Mouse (Mus musculus) B cell, adult 2 months (primary cell): ENCODE data around the gene BC048671.

Source experiments
- DNase-seq, 2 experiments: peaks; one replicate each; pipeline ENCODE4 v3.0.0; 2022

Gene BC048671

DNA sequence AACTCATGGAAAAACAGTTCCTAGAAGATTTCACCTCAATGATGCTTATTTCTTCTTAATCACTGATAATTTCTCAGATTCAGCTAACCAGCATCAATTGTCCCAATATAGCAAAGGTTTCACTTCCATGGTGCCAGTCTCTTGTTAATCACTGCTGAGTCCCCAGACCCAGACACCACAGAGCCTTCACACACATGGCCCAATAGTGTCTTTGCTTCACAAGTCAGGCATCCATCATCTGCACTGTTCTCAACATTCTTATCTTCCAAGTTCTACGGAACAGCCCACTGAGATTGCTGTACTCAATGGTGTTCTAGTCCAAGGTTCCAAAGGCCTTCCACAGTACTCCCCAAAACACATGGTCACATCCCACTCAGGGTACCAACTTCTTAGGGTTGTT is at the start of gene BC048671:
TSS of gene BC048671 (plus strand) at position 301 of the 400 bp plus-strand sequence.
- DNase-seq, result no peak

- no peak for DNase-seq
These were observed 12.8 kb upstream of the BC048671 start for GRCm38 (mm10) chr6:90288265-90288664.

- no peak for DNase-seq
These were observed 5.4 kb downstream of the BC048671 start for GRCm38 (mm10) chr6:90306315-90306975.

DNA sequence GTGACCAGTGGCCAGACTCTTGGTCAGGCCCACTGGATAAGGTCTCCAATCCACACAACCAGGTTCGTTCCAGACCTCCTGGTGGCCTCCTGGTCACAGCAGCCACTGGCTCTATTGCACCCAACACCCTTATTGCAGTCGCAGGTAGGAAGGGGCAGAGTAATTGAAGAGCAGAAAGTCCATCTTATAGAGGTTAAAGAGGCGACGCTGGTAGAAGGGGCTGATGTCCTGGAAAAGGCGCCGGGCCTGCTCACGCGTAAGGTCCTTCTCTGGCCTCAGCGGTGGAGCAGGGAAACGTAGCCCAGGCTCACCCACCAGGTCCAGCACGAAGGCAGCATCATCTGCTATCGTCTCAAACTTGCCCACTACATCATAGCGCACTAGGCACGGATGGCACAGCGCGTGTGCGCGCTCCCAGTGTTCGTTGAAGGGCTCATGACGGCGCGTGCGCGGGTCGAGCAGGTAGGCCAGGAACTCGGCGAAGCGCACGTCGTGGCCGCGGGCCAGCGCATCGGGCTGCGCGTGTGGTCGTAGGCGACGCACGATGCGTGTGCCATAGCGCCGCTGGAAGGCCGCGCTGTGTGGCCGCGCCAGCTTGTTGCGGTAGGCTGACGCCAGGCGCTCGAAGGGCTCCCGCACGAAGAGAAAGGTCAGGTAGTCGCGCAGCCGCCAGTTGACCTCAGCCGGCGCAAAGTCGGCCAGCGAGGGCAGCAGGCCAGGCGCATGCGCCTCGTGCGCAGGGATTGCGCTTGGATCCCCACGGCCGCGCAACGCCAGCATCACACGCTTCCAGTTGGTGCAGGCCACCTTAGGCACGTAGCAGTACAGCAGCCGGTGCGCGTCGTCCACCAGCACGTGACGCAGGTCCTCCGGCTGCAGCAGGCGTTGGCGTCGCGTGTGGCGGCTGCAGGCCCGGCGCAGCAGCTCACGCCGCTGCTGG is 8.1 kb downstream of the BC048671 start:
- no peak for DNase-seq

DNA sequence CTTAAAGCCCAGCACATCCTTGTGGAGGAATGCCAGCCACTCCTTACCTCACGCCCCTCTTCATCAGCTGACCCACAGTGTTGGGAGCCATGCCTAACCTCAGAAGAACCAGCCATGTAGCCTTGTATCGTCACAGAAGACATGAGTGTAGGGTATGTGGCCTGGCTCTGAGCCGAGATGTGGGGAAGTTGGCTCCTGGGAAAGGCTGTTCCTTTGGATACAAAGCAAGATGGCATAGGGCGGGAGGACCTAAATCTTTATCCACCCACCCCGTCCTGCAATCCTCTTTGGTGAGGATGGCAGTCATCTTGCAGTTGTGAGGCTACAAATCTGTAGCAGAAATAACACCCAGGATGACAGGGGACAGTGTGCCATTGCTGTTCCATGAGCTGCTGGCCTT is 14.9 kb downstream of the BC048671 start:
- no peak for DNase-seq

- no peak for DNase-seq
These were observed 16.7 kb downstream of the BC048671 start for GRCm38 (mm10) chr6:90317510-90318258.

- no peak for DNase-seq
These were observed 18.0 kb downstream of the BC048671 start for GRCm38 (mm10) chr6:90319019-90319418.

DNA sequence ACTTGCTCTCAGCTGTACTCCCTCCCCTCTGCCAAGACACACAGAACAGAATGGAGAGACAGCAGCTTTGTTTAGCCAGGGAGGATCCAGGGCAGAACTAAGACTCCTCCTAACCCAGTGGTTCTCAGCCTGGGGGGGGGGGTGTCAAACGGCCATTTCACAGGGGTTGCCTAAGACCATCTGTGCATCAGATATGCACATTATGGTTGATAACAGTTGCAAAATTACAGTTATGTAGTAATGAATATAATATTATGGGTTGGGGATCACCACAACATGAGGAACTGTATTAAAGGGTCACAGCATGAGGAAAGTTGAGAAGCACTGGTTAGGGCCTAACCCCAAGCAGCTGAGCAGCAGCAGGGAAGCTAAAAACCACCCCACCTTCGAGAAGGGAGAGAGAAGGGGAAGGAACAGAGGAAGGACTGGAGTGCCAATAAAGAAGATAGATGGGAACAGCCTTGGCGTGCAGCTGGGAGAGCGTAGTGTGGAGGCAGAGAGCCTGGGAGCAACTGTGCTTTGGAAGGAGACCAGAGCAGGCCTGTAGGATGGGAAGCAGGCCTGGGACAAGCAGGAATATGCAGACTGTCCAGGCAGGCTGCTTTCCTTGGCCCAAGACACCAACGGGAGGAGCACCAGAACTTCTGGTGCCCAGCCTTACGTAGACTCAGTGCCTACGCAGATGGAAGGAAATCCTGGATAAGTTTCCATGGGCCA is 18.6 kb downstream of the BC048671 start:
- DNase-seq, result no peak

- DNase-seq, result no peak
These were observed 19.4 kb downstream of the BC048671 start for GRCm38 (mm10) chr6:90320429-90320828.

DNA sequence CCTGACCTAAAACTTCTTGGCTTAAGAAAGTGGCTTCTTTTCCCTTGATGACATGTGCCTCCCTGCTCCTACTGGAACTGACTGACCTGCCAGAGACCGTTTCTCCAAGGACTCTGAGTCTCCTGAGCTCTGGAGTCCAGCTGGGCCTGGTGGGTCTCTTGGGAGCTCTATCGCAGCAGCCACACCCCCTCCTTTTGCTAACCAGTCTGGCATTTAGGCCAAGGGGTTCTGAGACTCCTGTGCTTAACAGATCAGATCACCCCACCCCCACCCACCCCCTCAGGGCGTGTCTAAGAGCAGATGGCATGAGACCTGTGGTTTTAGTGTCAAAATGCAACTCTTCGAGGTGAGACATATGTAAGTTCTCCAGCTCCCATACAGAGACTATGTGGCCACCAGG is 20.8 kb downstream of the BC048671 start:
- no peak for DNase-seq

GRCm38 (mm10) chr6:90324026-90324425 is 23.0 kb downstream of the BC048671 start:
- DNase-seq, result no peak

DNA sequence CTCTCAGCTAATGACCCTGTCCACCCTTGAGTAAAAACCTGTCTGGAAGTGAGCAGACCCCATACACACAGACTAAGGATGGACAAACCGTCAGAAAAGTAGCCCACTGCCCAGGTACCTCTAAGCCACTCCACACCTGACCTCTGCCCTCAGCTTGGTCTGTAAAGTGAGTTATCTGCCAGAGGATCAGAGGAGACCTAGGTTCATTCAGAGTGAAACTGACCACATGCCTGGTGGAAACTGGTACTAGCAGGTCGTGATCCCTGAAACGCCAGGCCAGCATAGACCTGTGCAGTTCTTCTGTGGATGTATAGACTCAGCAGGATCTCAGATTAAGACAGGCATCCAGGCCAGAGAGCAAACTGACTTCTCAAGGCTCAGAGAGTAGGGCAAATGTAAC is 23.4 kb downstream of the BC048671 start:
- no peak for DNase-seq

DNA sequence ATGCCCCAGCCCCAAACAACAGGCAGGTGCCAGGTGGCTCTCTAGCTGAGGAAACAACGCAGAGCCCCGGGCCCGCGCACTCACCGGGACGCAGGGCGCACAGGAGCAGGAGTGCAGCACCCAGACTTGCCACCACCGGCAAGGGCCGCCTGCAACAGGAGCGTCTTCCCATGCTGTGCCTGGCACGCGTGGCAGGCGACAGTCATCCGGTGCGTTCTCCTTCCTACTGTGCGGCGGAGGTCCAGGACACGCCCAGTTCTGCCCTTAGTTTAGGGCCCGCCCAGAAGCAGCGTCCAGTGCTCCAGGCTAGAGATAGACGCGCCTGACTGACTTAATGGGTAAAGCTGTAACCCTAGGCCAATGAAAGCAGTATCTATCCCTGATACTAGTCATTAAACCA is 24.0 kb downstream of the BC048671 start, which contains the start of gene Chst13:
TSS of gene Chst13 (minus strand) at position 195 of the 400 bp plus-strand sequence.
- DNase-seq, result no peak

DNA sequence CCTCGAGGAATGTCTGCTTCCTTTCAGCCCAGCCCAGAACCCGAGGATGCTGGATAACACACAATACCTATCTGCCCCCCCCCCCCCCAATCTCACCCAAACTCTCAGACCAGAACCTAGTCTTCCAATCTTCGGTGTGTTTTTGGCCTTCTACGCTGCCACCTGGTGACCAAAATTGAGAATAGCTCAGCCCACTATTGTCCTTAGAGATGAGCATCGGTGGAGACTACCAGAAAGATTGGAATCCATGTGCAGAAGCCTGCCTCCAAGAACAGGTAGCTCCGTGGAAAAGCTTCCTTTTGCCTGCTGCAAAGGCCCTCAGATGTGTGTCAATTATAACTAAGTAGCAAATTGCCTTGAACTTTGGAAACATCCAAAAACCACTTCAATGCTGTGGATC is 26.7 kb downstream of the BC048671 start:
- no peak for DNase-seq

DNA sequence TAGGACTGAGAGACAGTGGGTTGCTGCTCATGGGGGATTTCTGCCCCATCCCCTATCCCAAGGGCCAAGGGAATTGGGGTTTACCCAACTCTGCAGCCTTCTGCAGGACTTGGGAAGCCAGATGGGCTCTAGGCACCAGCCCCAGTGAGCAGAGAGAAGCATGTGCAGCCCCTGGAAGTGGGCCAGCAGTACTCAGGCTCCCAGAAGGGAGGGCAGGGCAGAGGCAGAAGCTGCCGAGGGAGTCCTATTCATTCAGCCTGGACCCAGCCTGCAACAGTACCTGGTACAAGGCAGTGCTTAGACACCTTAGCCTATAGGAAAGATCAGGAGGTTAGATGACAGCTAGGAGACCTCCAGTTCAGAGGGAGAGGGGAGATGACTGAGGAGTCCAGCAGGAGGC is 28.9 kb downstream of the BC048671 start:
- DNase-seq, result no peak

DNA sequence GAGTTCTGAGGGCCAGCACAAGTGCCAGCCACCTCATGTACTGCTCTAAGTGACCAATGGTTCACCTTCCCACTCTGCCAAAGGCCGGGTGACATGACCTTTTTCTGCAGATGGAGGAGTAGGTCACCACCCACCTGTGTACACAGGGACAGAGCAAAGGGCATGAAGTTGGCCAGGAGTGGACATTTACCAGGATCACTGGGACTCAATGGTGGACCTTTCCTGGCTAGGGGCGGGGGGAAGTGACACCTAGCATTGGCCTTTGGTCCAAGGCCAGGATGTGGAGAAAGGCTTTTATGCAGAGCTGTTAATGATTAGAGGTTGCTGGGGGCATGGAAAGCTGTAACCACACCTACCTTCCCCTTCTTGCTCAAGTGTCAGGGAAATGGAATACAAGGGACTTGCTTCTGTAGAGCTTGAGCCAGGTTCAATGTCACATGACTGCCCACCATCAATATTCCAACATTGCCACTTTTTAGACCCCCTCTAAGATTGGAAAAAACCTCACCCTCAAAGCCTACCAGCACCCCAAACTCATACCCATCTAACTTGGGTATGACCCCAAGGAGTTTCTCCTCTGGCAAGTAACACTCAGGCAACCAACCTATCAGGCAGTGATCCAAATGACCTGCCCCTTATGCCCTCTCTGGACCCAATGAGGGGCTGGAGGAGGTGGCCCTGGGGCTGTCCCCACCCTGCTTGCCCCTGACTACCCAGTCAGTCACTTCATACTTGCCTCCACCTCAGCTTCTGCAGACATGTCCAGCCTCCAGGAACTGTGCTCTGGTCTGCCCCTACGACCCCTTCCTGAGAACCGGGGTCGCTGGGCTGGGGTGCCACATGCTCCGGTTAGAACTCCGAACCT is 31.8 kb downstream of the BC048671 start, which contains the start of gene Uroc1:
TSS of gene Uroc1 (plus strand) at position 724 of the 865 bp plus-strand sequence.
- no peak for DNase-seq

- DNase-seq, result no peak
These were observed 33.2 kb downstream of the BC048671 start for GRCm38 (mm10) chr6:90334244-90334643.

GRCm38 (mm10) chr6:90342343-90342742 is 41.3 kb downstream of the BC048671 start:
- no peak for DNase-seq

GRCm38 (mm10) chr6:90347183-90347582 is 46.2 kb downstream of the BC048671 start:
- no peak for DNase-seq

GRCm38 (mm10) chr6:90348500-90348899 is 47.5 kb downstream of the BC048671 start:
- DNase-seq, result no peak

DNA sequence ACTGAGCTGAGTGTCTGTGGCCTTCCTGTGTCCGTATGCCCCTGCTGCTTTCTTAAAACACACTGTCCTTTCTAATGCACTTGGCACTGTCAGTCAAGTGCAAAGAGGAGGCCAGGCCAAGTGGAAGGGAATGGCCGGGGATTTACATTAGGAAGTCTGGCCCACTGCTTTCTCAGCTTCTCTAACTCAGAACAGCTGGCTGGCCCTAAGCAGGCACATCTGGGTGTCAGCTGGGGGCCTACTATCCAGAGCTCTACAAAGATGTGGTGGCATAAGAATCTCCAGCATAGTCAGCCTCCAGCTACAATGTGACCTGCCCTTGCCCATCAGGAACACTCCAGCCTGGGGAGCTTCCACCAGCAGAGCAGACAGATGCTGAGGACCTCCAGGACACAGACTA is 49.0 kb downstream of the BC048671 start:
- no peak for DNase-seq
